26 mouse cellular contexts compared by ENCODE assay signal in the genomic region with DNA sequence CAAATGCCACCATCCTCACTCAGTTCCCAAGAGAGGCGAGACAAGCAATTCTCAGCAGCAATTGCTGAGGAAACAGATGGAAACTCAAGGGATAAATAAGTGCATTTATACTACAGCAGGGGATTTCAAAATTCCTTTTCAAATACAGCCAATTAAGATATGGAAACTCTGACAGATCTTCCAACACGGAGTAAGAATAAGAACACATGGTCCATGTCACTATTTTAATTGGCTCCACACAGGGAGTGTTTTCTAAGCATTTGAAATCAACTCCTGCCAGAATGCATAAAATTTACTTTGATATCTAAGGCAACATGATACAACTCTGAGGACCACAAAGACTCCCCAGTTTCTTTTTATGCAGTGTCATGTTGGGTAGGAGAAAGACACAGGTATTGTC. TPM values are rescaled to one million over a fixed set of nuclear protein-coding genes. Genes with fewer than 3 reads are reported as not detected.
"Had no signal": no experiment of that assay in that cellular context is flagged by ENCODE, and none has a peak within 500 bp of the region (broad histone marks: within the 10 kb centered on the region; RNA-seq: fewer than 3 reads in every experiment).

No protein-coding gene starts in this region.

- H3K4me3 ChIP-seq: heart, embryonic 10.5 days; heart, embryonic 12.5 days; hindbrain, embryonic 10.5 days; hindbrain, embryonic 12.5 days; intestine, embryonic 15.5 days; layer of hippocampus, adult 2 months; limb, embryonic 13.5 days; limb, embryonic 15.5 days; liver, embryonic 12.5 days had no signal

- ATAC-seq: hindbrain, embryonic 16.5 days; inflammation-experienced regulatory T-cells, adult 6 months; intestine, embryonic 15.5 days; intestine, postnatal 0 days; liver, embryonic 12.5 days had no signal

- DNase-seq: gastrocnemius, postnatal 14 days; gastrocnemius, postnatal 36 days; heart, adult 18-20 months; heart, postnatal 10 days; heart, postnatal 4 days; kidney, adult 18-20 months; kidney, adult 8-10 months; kidney, postnatal 14 days; kidney, postnatal 4 days; layer of hippocampus, postnatal 36 days; left cerebral cortex, postnatal 4 days had no signal

- H3K9me3 ChIP-seq: heart, embryonic 10.5 days; heart, embryonic 12.5 days; hindbrain, embryonic 10.5 days; hindbrain, embryonic 12.5 days; intestine, embryonic 15.5 days; limb, embryonic 13.5 days; limb, embryonic 15.5 days; liver, embryonic 12.5 days had no signal

- H3K4me2 ChIP-seq: heart, embryonic 12.5 days; hindbrain, embryonic 12.5 days; hindbrain, embryonic 14.5 days; intestine, embryonic 15.5 days; limb, embryonic 13.5 days; limb, embryonic 15.5 days; liver, embryonic 12.5 days had no signal

- H3K27ac ChIP-seq: heart, embryonic 10.5 days; hindbrain, embryonic 10.5 days; hindbrain, embryonic 12.5 days; hindbrain, embryonic 14.5 days; intestine, embryonic 15.5 days; layer of hippocampus, adult 2 months; limb, embryonic 13.5 days; limb, embryonic 15.5 days; liver, embryonic 12.5 days; liver, embryonic 14.5 days had no signal

- H3K9ac ChIP-seq: heart, embryonic 12.5 days; hindbrain, embryonic 12.5 days; hindbrain, embryonic 14.5 days; intestine, embryonic 15.5 days; limb, embryonic 13.5 days; limb, embryonic 15.5 days; liver, embryonic 12.5 days; liver, embryonic 14.5 days had no signal

- H3K4me1 ChIP-seq: heart, embryonic 10.5 days; heart, embryonic 12.5 days; hindbrain, embryonic 10.5 days; hindbrain, embryonic 12.5 days; intestine, embryonic 15.5 days; limb, embryonic 13.5 days; limb, embryonic 15.5 days; liver, embryonic 12.5 days had no signal

- H3K27me3 ChIP-seq: heart, embryonic 12.5 days; hindbrain, embryonic 12.5 days; intestine, embryonic 15.5 days; limb, embryonic 13.5 days; limb, embryonic 15.5 days; liver, embryonic 12.5 days had no signal

- H3K36me3 ChIP-seq: heart, embryonic 10.5 days; heart, embryonic 12.5 days; hindbrain, embryonic 10.5 days; hindbrain, embryonic 12.5 days; intestine, embryonic 15.5 days; limb, embryonic 13.5 days; limb, embryonic 15.5 days; liver, embryonic 12.5 days had no signal

RNA-seq across cellular contexts. Expression of gene Sgcd, which starts 49.0 kb away (rescaled TPM):
- polyA plus RNA-seq: inflammation-experienced regulatory T-cells, adult 6 months; liver, adult 2 months had no signal
